ENCODE assay signal across 8 mouse cellular contexts in genomic region chr5:113286591-113287520, GRCm38 (mm10). TPM values are rescaled to one million over a fixed set of nuclear protein-coding genes. Genes with fewer than 3 reads are reported as not detected.
DNase-seq lines count a peak whose midpoint lies in the region; ATAC-seq lines count a peak whose summit lies in the region.

No protein-coding gene starts in this region.

- H3K9ac ChIP-seq in embryonic facial prominence, embryonic 14.5 days (ENCODE audit: low read depth, low read length) = no peak overlapping the region
- no peak overlapping the region for H3K9ac ChIP-seq in limb, embryonic 11.5 days (ENCODE audit: low read length)
- peak overlapping the region; percentile 59 for H3K9ac ChIP-seq in midbrain, embryonic 16.5 days (ENCODE audit: low read depth, low read length)

- no peak overlapping the region for H3K27ac ChIP-seq in embryonic facial prominence, embryonic 14.5 days (replicated peaks; ENCODE audit: low read depth, low read length)
- no peak overlapping the region for H3K27ac ChIP-seq in limb, embryonic 11.5 days (replicated peaks; ENCODE audit: low read depth, low read length)
- H3K27ac ChIP-seq in midbrain, embryonic 16.5 days (ENCODE audit: low read length) = no peak overlapping the region

- H3K4me2 ChIP-seq in embryonic facial prominence, embryonic 14.5 days (ENCODE audit: low read depth, low read length) = peak overlapping the region; percentile 26
- no peak overlapping the region for H3K4me2 ChIP-seq in limb, embryonic 11.5 days (ENCODE audit: low read depth, severe bottlenecking)
- H3K4me2 ChIP-seq in midbrain, embryonic 16.5 days (ENCODE audit: low read length) = peak overlapping the region; percentile 52

- 0 out of 2 replicates have a peak, but pooled peaks have one; percentile 12 for ATAC-seq in embryonic facial prominence, embryonic 14.5 days (ENCODE audit: low read depth)
- no peak for ATAC-seq in limb, embryonic 11.5 days (ENCODE audit: insufficient number of reproducible peaks, low FRiP score, low TSS enrichment, low read depth)
- peak; percentile 21; the same call in 1 of the 2 replicates for ATAC-seq in midbrain, embryonic 16.5 days

- WGBS in embryonic facial prominence, embryonic 14.5 days = 7% methylated on average over 35 of the region's 60 CpGs
- WGBS in limb, embryonic 11.5 days = 2% methylated on average over 59 of the region's 60 CpGs
- WGBS in midbrain, embryonic 16.5 days = 5% methylated on average over 46 of the region's 60 CpGs

- DNase-seq in adrenal gland, adult (ENCODE audit: inconsistent age in 2 of 2, low spot score in 1 of 2) = peak; percentile 22 to 65
- DNase-seq in adrenal gland, adult 8-10 months = no peak
- DNase-seq in adrenal gland, adult 2 months = peak; percentile 20
- DNase-seq in embryonic facial prominence, embryonic 14.5 days (ENCODE audit: low spot score) = peak; percentile 18
- peak; percentile 25 for DNase-seq in induced T-regulatory cell, adult 2 months (ENCODE audit: low read depth)
- DNase-seq in limb, embryonic 11.5 days (ENCODE audit: low spot score) = peak; percentile 78
- peak; percentile 8 to 53 for DNase-seq in thymus, postnatal 10 days (ENCODE audit: low spot score in 2 of 2)

- no peaks in the 10 kb centered on the region for H3K36me3 ChIP-seq in embryonic facial prominence, embryonic 14.5 days (ENCODE audit: control insufficient read depth, insufficient read depth, low read length)
- no peaks in the 10 kb centered on the region for H3K36me3 ChIP-seq in limb, embryonic 11.5 days (ENCODE audit: control insufficient read depth, insufficient read depth, low read length)
- H3K36me3 ChIP-seq in midbrain, embryonic 16.5 days (ENCODE audit: control insufficient read depth, insufficient read depth, low read length) = peaks cover 12% of the 10 kb centered on the region; the same call in 1 of the 2 replicates

- H3K4me1 ChIP-seq in embryonic facial prominence, embryonic 14.5 days (ENCODE audit: control insufficient read depth, insufficient read depth, low read length) = no peaks in the 10 kb centered on the region
- 0 out of 2 replicates have a peak, but pooled peaks cover 2% of the 10 kb centered on the region for H3K4me1 ChIP-seq in limb, embryonic 11.5 days (ENCODE audit: control insufficient read depth, insufficient read depth, low read length)
- H3K4me1 ChIP-seq in midbrain, embryonic 16.5 days (ENCODE audit: control insufficient read depth, insufficient read depth, low read length) = peaks cover 7% of the 10 kb centered on the region

- no peaks in the 10 kb centered on the region for H3K9me3 ChIP-seq in embryonic facial prominence, embryonic 14.5 days (ENCODE audit: control insufficient read depth, low read length)
- H3K9me3 ChIP-seq in limb, embryonic 11.5 days (ENCODE audit: control insufficient read depth, low read length) = no peaks in the 10 kb centered on the region
- H3K9me3 ChIP-seq in midbrain, embryonic 16.5 days (replicated peaks; ENCODE audit: control insufficient read depth, low read length, poor library complexity, severe bottlenecking) = no peaks in the 10 kb centered on the region

- peak overlapping the region; percentile 11; the same call in 1 of the 2 replicates for H3K4me3 ChIP-seq in embryonic facial prominence, embryonic 14.5 days (ENCODE audit: low read depth, low read length)
- no peak overlapping the region for H3K4me3 ChIP-seq in limb, embryonic 11.5 days (ENCODE audit: low read depth, low read length)
- H3K4me3 ChIP-seq in midbrain, embryonic 16.5 days (ENCODE audit: low read depth, low read length) = peak overlapping the region; percentile 26

- peaks cover 38% of the 10 kb centered on the region for H3K27me3 ChIP-seq in embryonic facial prominence, embryonic 14.5 days (replicated peaks; ENCODE audit: control insufficient read depth, insufficient read depth, low read length)
- peaks cover 33% of the 10 kb centered on the region for H3K27me3 ChIP-seq in limb, embryonic 11.5 days (ENCODE audit: control insufficient read depth, insufficient read depth, low read length)
- H3K27me3 ChIP-seq in midbrain, embryonic 16.5 days (ENCODE audit: control insufficient read depth, insufficient read depth, low read depth, low read length) = peaks cover 12% of the 10 kb centered on the region

RNA-seq across cellular contexts. Expression of gene Sgsm1, which starts 23.7 kb away (rescaled TPM):
- total RNA-seq in adrenal gland, adult 8-10 months (2022) = 10 to 100 TPM; 14.8 to 23.5 (median 18.8) TPM
- total RNA-seq in adrenal gland, adult 2 months (2021) = 10 to 100 TPM in 1 of 2 experiments, 1 to 10 TPM in 1; 8.4 to 12.7 TPM
- polyA plus RNA-seq in adrenal gland, adult 2 months (2012; rRNA removed) = 4.3 and 5.5 TPM in 2 replicates
- 2.0 and 3.5 TPM in 2 replicates for polyA plus RNA-seq in embryonic facial prominence, embryonic 14.5 days (2014; fragmentation: Nextera tagmentation; extraction: Ambion mirVana)
- 7.7 and 9.1 TPM in 2 replicates for polyA plus RNA-seq in limb, embryonic 11.5 days (2014; fragmentation: Nextera tagmentation; extraction: Ambion mirVana)
- 27.5 and 29.4 TPM in 2 replicates for polyA plus RNA-seq in midbrain, embryonic 16.5 days (2015; fragmentation: Nextera tagmentation; extraction: Ambion mirVana)
